Mouse (Mus musculus): Measurements from ENCODE around the gene Ccl27a.

DNA sequence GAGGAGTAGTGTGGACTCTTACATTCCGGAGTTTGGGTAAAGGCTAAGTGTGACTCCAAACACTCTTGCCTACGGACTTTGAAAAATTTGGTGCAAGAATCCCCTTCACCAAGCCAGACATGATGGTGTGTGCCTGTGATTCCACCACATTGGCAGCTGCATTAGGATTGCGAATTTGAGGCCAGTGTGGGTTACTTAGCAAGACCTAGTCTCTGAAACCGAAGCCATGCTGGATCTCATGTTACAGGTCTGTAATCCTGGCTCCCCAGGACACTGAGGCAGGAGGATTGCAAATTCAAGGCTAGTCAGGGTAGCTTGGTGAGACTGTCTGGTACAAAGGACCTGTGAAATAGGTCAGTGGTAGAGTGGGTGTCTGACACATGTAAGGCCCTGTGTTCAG lies 15.3 kb downstream of the Ccl27a start:
- no peak for TF ChIP-seq POLR2A (IDR thresholded peaks at IDR 0.05; ENCODE audit: insufficient read depth, low read depth, low read length)
- no peak for TF ChIP-seq CTCF (IDR thresholded peaks at IDR 0.05)
- no peak for TF ChIP-seq EP300 (IDR thresholded peaks at IDR 0.05; ENCODE audit: insufficient read depth, low read depth, low read length)

Data from heart, adult 2 months (tissue).